Mouse (Mus musculus) thymus, adult 18-20 months (tissue): ENCODE measurements at regions not wholly inside any gene's neighbourhood (a gene's known extent, or its start where the extent isn't known, plus 50 kb on each side); places are given as distances from the start of the nearest gene placed in this dataset.

Source experiments
- DNase-seq, 2 experiments: peaks; one replicate each; pipeline ENCODE4 v3.0.0; 2022; ENCODE audit warnings: mixed read lengths in 2 of 2

DNA sequence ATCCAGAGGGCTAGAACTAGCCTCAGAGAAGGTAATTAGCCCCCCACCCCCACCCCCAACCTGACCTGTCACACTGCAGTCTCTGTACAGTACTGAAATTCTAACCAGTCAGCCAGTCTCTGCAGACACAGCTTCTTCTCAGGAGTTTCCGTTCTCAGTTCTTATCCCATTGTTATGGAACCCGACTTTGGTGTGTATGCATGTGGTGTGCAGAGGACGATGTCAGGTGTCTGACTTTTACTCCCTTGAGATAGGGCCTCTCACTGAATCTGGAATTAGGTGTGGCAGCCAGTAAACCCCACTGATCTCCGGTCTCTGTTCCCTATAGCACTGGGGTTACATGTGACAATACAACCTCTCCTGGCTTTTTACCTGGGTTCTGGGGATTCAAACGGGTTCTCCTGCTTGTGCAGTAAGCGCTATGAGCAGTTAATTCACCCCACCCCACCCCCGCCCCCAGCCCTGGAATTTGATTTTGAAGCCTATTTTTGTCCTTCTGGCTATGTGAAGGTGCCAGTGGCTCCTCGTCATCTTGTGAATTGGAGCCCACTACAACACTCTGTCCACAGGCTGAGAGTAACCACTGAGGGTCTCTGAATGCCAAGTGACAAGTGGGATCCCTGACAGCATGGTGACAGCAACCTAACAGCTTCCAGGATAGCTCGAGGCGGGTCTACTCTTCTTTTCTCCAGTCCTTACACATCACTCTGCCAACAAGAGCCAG, 429.4 kb downstream of the Fut8 start:
- DNase-seq, result no peak

GRCm38 (mm10) chr12:77667875-77668204, 429.9 kb downstream of the Fut8 start:
- peak; percentile 31 to 35 for DNase-seq

DNA sequence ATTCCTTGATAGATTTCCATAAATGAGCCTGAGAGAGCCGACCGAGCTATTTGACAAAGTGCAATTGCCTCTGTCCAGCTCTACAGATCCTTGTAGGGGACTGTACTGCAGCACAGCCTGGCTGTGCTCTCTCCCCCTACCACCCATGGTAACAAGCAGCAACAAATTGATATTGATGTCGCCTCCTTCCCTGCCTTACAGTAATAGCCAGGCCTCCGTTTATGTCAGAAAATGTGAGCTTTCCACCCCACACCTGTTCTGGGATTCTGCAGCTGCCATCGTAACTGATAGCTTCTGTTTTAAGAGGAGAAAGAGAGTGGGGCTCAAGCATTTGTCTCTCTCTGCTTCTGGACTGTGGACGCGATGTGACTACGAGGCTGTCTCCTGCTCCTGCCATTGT, 432.6 kb downstream of the Fut8 start:
- no peak for DNase-seq

GRCm38 (mm10) chr12:77674352-77674751, 436.4 kb downstream of the Fut8 start:
- no peak for DNase-seq

GRCm38 (mm10) chr12:77674755-77675154, 436.8 kb downstream of the Fut8 start:
- DNase-seq, result no peak

DNA sequence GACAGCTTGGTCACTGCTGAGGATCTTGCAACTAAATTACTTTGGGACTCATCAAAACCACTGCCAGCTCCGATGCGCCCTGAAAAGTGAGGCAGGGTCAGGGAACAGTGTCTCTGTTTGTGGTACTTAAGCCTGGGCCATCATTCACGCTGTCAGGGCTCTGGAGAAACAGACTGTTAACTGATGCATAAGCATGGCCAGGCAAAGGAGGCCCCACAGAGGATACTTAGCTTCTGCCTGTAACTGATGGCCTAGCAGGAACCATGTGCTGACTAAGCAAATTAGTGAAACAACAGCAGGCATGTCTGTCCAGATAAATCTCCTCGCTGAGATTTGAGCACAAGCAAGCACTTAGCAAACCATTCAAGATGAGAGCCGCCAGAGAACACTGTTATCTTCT, 440.1 kb downstream of the Fut8 start:
- DNase-seq, result no peak

DNA sequence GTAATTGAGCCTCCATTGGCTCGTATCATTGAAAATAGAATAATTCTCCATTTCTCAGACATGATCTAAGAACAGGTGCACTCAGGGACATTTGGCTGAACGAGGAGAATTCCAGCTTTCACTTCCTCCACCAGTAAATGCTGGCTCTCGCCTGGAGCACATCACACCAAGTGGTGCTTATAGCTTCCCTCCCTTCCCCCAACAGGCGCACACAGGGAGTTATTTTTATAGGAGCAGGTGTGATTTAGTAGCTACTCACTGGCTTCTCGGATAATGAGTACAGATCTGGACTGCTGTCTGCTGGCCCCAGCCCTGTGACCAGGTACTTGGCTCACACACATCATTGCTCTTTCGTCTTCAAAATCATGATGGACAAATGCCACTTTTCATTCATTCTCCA, 456.2 kb downstream of the Fut8 start:
- no peak for DNase-seq

- DNase-seq, result no peak
Measured at GRCm38 (mm10) chr12:77696039-77696631, 458.2 kb downstream of the Fut8 start.

GRCm38 (mm10) chr12:77696662-77697061, 458.7 kb downstream of the Fut8 start:
- DNase-seq, result no peak

DNA sequence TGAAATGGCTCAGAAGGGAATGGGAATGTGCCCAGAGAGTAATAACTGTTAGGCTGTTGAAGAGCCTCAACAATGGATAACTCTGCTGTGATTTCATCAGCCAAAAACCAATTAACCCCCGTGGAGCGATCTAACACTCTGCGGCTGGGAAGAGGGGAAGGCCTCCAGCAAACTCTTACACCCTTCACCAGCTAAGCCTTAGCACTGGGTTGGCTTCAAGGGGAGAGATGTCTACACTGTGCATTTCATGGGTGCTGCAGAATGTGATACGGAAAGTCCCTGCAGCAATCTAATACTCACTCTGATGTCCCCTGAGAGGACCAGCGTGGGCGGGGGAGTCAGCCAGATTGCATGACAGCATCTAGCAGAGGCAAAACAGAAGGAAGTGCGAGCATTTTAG, 460.2 kb downstream of the Fut8 start:
- no peak for DNase-seq

DNA sequence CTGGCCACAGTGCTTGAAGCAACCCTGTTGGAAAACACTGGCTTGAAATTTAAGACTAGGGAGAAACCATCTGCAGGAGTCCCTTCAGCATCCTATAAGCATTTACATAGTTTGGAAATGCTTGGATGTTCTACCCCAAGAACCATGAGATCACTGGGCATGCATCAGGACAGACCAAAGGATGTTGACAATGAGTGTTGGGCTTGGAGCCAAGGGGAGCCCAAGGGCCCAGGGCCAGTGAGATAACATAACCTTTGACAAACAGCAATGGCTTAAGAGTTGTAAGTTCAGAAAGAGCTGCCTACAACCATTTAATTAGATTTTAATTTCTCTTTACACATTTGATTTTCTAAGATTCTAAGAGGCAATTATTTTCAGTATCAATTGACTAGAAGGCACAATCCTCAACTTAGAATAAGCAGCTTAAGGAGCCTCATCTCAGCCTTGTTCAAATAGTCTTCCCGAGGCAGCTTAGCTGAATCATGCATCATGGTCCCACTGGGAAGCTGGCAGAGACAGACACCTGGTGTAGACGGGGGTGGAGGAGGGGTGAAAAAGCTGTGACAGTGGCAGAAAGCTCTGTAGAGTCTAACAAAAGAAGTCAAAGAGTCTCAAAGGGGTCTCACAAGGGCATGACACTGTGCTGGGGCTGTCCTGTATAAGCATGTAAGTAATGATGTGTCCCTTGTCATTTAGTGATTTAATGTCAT, 462.1 kb downstream of the Fut8 start:
- no peak for DNase-seq

- DNase-seq, result no peak
Measured at GRCm38 (mm10) chr12:77715506-77715905, 477.6 kb downstream of the Fut8 start.

- DNase-seq, result no peak
Measured at GRCm38 (mm10) chr12:77715979-77716378, 478.1 kb downstream of the Fut8 start.

DNA sequence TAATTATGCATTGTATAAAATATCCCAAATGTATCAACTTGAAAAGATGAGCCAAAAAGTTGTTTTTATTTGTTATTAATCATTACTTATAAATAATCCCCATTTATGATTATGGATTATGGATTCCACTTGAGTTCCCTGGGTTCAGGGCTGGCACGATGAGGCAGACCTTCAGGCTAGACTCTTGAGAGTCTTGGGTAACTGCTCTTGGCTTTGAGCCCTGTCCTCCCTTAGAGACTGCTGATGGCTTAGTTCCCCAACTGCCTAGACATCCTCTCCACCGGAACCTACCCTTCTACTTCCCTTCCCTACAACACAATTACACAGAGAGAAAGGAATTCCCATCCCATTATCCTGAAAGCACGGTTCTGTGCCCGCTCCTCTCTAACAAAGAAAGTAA, 466.3 kb upstream of the Gm6657 start:
- no peak for DNase-seq

DNA sequence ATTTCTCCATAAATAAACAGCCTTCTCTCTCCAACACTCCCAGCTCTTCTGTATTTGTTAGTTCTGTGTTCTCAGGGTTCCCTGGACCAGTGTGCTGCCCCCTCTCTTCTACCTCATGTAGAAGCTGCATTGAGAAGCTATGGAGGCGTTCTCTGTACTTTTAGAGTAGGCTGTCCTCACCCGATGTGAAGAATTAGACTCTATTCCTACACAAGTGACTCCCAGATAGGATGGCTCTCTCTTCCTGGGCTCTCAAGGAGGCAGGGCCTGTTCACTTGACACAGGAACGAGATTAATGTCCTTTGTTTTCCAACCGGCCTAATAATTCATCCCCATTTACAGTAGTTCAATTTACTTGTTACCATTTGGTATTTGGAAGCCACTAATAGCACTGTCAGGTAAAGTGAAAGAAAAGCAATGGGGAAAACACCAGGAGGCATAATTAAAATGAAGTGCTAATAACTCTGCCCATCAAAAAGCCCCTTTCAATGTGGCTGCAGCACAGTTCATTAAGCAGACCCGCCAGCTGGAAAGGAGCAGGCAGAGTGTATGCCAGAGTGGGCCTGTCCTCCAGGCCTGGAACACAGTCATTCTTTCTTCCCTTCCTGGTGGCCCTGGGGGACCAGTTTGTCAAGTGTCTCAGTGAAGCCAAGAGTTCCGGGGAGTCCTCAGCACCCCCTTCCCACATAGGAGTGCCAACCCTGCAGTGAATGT, 454.8 kb upstream of the Gm6657 start:
- DNase-seq, result no peak

DNA sequence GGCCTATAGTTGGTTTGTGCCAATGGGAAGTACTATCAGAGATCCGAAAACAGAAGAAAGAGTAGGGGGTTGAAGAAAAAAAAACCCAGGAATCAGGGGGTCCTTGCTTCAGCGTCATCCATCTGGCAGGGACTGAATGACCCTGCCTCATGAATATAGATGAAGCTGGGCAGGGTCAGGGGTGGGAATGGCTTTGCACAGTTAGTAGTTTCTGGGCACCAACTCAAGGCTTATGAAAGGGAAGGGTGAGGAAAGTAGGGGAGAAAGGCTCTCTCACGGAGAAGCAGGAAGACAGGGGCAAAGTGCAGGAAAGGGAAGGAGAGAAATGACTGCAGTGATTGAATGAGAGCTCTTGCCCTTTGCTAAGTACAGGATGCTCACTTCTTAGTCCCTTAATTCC, 451.3 kb upstream of the Gm6657 start:
- no peak for DNase-seq

GRCm38 (mm10) chr12:77749438-77750007, 444.5 kb upstream of the Gm6657 start:
- DNase-seq, result no peak

- DNase-seq, result no peak
Measured at GRCm38 (mm10) chr12:77752181-77752580, 441.9 kb upstream of the Gm6657 start.

DNA sequence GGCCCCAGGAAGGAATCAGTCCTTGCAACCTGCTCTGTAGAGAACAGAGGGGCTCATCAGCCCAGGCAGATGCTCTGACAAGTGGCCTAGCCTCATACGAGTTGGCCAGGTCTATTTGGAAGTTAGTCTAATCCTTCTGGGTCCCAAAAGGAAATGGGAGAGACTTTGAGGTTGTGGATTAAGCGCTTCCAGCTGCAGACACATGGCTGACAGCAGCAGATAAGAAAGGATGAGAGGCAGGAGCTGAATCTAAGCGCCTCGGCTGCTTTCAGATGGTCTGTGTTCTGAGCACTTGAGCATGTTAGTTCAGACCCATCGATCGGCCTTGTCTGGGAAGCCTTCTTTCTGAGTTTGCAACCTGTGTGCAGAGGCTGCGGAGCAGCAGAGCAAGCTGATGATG, 438.0 kb upstream of the Gm6657 start:
- DNase-seq, result no peak

- DNase-seq, result no peak
Measured at GRCm38 (mm10) chr12:77760976-77761375, 433.1 kb upstream of the Gm6657 start.

DNA sequence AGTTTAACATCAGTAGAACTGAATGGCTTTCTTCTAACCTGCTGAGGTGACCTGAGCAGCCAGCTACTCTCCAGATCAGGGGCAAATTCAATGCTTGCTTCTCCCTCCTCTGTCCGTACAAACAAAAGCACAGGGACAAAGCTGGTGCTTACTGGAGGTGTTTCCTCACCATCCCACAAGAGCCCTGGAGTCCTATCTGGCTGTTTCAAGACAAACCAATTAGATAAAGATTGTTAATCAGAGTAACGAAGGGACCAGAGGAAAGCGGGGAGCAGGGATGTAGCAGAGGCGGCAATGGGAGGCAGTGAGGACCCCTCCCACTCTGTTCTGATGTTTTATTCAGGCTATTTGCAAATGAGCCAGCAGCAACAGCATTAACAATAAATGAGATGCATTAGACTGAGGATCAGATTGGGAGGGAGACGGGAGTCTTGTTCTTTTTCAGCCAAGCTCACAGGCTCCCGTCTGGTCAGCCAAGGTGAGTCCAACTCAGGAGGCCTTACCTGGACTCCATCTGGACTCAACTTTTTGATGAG, 418.0 kb upstream of the Gm6657 start:
- DNase-seq, result no peak

GRCm38 (mm10) chr12:77776755-77777154, 417.3 kb upstream of the Gm6657 start:
- no peak for DNase-seq
